Mouse (Mus musculus): ENCODE measurements at regions not wholly inside any gene's neighbourhood (a gene's known extent, or its start where the extent isn't known, plus 50 kb on each side); places are given as distances from the start of the nearest gene placed in this dataset.

DNA sequence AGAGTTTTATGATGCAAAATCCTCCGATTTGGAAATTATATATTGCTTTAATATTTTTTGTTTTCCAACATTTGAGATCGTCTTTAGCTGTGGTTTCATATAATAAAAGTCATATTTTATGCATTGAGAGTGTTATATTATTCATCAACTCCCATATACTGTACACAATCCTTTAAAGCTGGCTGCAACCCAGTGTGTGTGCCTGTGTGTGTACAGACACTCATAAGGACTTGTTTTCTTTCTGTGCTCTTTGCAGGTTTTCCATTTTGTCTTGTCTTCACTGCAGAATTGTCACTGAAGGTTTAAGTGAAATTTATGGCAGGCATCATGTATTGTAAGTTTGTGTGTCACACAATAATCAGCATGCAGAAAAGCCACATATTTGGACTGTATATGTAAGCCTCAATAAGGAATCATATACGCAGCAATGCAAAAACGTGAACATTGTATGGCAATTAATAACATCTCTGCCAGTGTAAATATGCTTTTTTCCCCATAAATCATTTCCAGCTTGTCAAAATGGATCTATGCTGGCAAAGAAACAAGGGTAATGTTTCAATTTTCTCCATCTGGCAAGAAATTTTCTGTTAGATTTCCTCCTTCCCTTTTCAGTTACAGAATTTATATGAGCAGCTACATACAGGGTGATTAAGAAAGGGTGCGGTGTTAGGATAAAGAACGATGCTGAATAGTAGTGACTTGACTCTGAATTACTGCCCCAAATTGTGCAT, 342.4 kb upstream of the Pkn2 start:
- no peak for DNase-seq (ENCODE audit: low read depth, low spot score)

DNA sequence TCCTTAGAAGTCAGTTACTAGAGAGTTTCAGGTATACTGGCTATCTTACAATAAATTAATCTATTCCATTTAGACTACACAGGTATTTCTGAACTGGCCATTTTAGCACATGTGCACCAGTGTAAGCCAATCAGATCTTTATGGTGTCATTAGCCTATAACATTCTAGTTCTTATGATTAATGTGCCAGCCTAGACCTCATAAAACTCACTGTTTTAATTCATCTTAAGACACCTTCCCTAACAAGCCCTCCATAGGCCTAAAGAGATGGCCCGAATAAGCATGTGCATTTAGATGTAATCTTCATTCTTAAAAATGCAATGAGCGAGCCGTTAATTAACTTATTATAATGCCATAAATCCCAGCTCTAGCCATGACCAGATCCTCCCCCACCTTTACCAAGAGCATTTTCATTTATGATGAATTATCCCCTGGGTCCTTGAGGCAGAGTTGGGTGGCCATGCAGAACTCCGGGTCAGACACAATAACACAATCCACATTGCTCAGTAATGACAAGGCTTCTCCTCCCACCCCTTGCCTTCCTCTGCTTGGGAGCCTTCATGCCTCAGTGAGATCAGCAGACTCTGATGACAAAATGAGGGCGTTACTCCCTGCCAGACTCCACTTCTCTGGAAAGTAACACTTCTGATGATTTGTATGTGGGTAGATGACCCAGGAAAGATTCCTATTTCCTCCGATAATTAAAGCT, 311.6 kb upstream of the Pkn2 start:
- no peak for DNase-seq (ENCODE audit: low read depth, low spot score)

DNA sequence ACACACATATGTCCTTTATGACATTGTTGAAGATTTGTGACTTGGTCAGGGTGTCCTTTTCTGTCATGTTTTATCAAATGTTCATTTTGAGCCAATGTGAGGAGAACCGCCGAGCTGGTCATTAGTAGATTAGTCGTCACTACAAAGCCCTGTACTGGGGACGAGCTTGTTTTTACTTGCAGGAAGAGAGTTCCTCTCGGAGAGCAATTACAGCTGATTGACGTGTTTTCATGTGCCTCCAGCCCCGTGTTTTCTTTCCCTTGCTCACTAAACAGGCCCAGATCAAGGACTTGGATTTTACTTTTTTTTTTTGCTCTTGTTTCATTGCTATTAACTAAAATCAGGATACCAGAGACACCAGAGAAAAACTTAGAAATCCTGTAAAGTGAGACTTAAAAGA, 307.1 kb upstream of the Pkn2 start:
- DNase-seq (ENCODE audit: low read depth, low spot score) = no peak

DNA sequence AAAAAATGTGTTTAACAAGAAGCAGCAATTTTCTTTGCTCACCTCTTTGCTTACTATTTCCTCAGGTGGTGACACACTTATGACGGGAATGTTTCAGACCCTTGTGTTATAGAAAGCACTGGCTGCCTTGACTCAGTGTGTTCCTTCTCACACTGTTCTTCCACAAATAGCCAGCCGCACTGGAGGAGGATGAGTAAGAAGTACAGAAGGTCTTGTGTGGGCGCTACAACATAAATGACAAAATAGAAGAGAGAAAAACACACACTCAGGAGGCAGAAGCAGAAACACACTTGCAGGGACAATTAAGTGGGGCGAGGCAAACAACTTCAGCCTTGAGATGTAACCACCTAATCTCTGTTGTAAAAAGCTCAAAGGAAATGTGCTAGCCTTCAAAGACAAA, 292.2 kb upstream of the Pkn2 start:
- DNase-seq (ENCODE audit: low read depth, low spot score) = no peak

- DNase-seq (ENCODE audit: low read depth, low spot score) = no peak
Measured at GRCm38 (mm10) chr3:143162444-143162843, 280.6 kb upstream of the Pkn2 start.

- no peak for DNase-seq (ENCODE audit: low read depth, low spot score)
Measured at GRCm38 (mm10) chr3:143161993-143162392, 280.2 kb upstream of the Pkn2 start.

- DNase-seq (ENCODE audit: low read depth, low spot score) = no peak
Measured at GRCm38 (mm10) chr3:143158568-143158967, 276.8 kb upstream of the Pkn2 start.

DNA sequence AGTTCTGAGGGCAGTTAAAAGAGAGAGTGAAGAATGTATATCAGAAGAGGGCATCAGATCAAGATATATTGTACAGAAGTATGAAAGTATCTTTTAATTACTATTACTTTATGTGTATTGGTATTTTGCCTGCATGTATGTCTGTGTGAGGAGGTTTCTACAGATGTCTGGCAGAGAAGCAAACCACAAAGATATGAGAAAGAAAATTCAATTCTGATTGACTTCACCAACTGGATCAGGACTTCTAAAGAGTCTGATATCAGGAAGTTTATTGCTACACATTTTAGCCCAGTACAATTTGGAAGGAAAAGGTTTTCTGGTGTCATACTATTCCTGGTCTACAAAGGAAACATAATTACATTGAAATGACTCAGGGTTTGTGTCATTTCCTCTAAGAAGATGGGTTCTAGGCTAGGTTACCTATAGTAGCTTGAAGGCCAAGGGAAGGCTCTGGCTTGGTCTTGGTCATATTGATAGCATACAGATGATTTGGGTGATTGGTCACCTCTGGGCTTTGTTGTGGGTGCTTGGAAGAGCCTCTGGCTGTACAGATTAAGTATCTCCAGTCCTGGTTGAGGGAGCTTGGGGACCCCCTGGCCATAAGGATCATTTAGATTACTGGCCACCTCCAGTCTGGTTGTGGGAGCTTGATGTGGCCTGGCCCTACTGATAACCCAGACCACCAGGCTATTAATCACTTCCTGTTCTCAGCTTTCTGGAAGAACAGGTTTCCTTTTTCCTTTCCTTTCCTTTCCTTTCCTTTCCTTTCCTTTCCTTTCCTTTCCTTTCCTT, 275.1 kb upstream of the Pkn2 start:
- DNase-seq (ENCODE audit: low read depth, low spot score) = no peak

DNA sequence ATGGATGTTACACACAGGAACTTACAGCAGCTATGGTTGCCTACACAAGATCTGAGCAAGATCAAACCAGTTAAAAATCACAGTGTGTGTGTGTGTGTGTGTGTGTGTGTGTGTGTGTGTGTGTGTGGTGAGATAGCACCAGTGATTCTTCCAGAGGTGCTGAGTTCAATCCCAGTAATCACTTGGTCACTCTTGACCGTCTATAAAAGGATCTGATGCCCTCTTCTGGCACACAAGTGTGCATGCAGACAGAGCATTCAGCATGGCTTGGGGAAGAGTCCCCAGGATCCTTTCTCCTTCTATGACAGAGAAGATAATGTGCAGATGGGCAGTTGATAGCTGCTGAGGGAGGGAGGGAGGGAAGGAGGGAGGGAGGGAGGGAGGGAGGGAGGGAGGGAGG, 274.4 kb upstream of the Pkn2 start:
- DNase-seq (ENCODE audit: low read depth, low spot score) = no peak

- DNase-seq (ENCODE audit: low read depth, low spot score) = no peak
Measured at GRCm38 (mm10) chr3:143155556-143155955, 273.8 kb upstream of the Pkn2 start.

GRCm38 (mm10) chr3:143147471-143147870, 265.7 kb upstream of the Pkn2 start:
- DNase-seq (ENCODE audit: low read depth, low spot score) = no peak

DNA sequence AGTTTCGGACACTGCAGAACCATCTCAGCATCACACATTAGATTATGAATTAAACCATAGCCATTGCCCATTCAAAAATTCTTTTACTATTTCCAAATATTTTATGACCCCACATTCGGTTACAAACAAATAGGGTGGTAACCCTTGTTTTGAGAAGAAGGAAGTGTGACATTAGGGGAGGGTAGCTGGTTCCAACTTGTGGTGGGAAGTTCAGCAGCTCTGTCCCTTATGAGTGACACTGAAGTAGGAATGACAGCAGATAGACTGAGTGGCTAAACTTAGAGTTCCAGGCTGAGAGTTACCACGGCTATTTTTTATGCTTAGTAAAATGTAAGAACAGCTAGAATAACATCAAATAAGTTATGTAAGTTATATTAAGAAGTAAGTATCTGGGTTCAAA, 257.1 kb upstream of the Pkn2 start:
- no peak for DNase-seq (ENCODE audit: low read depth, low spot score)

GRCm38 (mm10) chr3:143134528-143134927, 252.7 kb upstream of the Pkn2 start:
- DNase-seq (ENCODE audit: low read depth, low spot score) = no peak

- DNase-seq (ENCODE audit: low read depth, low spot score) = no peak
Measured at GRCm38 (mm10) chr3:143107733-143108291, 226.0 kb upstream of the Pkn2 start.

DNA sequence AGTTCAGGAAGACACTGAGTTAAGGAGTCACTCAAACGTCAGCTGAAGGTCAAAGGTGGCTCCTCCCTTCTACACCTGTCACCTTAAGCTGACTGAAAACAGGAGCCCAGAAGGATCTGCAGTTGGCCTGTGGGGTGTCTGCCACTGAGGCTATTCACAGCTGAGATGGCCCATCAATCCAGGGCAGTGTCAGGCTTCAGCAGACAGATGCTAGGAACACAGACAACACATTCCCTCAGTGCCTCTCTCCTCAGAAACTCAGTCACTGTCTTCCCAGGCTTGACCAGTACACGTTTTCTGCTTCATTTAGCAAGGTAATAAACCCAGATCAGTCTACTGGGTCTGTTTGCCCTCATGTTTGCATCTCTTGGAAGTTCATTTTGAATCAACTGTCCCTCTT, 222.9 kb upstream of the Pkn2 start:
- DNase-seq (ENCODE audit: low read depth, low spot score) = no peak

DNA sequence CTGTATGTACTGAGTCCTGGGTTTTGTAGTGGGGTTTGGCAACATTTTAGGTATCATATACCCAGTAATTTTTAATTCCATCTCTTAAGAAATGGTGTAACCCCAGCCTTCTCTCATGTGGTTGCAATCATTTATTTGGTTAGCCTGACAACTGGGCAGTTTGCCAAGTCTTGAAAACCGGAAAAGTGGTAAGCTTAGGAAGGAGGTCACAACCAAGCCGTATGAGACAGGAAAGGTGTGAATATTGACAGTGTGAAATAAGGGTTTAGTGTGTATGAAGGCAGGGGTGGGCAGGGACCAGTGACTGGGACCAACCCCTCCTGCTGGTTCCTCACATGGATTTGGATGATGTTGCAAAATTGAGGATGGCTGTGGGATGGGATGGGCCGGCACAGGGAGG, 221.5 kb upstream of the Pkn2 start:
- no peak for DNase-seq (ENCODE audit: low read depth, low spot score)

GRCm38 (mm10) chr3:143100810-143101645, 219.2 kb upstream of the Pkn2 start:
- no peak for DNase-seq (ENCODE audit: low read depth, low spot score)

DNA sequence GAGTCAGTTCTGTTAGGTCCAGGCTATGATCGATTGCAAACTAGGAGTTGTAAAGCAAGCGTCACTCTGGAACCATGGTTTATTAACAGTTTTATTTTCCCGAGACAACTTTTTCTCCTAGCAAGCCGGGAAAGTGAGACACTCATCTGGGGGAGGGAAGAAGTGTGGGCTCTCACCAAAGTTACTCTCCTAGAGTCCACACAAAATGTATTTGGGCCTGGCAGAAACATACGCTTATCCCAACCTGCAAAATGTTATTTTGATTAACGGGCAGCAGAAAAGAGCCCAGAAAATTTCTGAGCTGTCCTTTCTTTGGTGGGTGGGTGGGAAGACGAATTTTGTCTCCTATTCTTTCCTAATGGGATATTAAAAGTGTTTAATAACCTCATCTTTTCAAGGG, 218.4 kb upstream of the Pkn2 start:
- no peak for DNase-seq (ENCODE audit: low read depth, low spot score)

GRCm38 (mm10) chr3:143092206-143092605, 210.4 kb upstream of the Pkn2 start:
- no peak for DNase-seq (ENCODE audit: low read depth, low spot score)

DNA sequence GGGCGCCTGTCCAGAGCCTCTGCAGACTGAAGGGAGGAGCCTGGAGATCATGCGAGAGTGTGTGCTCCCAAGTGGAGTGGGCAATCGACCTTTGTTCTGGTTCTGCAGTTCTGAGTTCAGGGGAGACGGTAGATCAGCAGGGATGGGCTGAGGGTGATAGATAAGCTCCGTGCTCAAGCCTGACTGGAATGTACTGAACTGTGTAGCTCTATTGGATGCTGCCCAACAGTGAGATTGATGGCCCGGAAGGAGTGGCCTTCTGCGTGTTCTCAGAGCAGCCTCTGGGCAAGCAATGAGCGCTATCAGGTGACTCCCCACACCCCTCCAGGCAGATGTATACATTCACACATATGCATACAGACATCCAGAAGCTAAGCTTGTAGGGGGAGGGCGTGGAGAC, 209.1 kb upstream of the Pkn2 start:
- no peak for DNase-seq (ENCODE audit: low read depth, low spot score)

DNA sequence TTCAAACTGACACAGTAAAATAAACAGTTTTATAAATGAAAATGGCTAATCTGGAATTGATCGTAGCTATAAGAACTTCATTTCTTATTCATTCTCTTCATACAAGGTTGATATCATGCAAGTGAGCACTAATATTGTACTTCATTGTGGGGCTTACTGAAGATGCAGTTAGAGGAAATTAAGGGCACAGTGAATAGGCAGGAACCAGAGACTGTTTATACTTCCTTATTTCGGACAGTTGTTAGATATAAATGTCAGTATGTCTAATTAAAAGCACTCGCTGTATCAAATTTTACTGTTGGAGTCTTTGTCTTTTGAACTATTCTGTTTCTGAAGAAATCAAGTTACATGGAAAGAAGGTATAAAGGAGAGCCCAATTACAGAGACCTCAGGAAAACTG, 208.5 kb upstream of the Pkn2 start:
- DNase-seq (ENCODE audit: low read depth, low spot score) = no peak

Measured in c-Kit-negative CD71-positive TER-119-positive erythroid progenitor cells, embryonic 14.5 days (primary cell).